Mouse (Mus musculus) retina, adult 2 months (tissue): ENCODE results near the gene Gp1ba.
A peak's percentile ranks its signal among the peaks of the same experiment; 100 is the strongest.

Experiments used
- DNase-seq: peaks from one replicate; pipeline ENCODE4 v3.0.0-alpha.2; 2012; ENCODE audit warnings: low read depth, low spot score

Gp1ba gene

GRCm38 (mm10) chr11:70638714-70639278 lies at the start of gene Gp1ba:
TSS of gene Gp1ba (plus strand) at chr11:70639122.
- no peak for DNase-seq

GRCm38 (mm10) chr11:70591733-70592132 lies 47.2 kb upstream of the Gp1ba start:
- no peak for DNase-seq

- no peak for DNase-seq
Measured at GRCm38 (mm10) chr11:70594253-70594989, 44.5 kb upstream of the Gp1ba start.

GRCm38 (mm10) chr11:70595638-70596037 lies 43.3 kb upstream of the Gp1ba start:
- DNase-seq, result no peak

GRCm38 (mm10) chr11:70596094-70596493 lies 42.8 kb upstream of the Gp1ba start:
- DNase-seq, result no peak

GRCm38 (mm10) chr11:70597301-70597700 lies 41.6 kb upstream of the Gp1ba start:
- no peak for DNase-seq

GRCm38 (mm10) chr11:70598451-70598953 lies 40.4 kb upstream of the Gp1ba start:
- DNase-seq, result no peak

GRCm38 (mm10) chr11:70605024-70605566 lies 33.8 kb upstream of the Gp1ba start:
- peak; percentile 50 for DNase-seq

- no peak for DNase-seq
Measured at GRCm38 (mm10) chr11:70606717-70607116, 32.2 kb upstream of the Gp1ba start.

GRCm38 (mm10) chr11:70607611-70608010 lies 31.3 kb upstream of the Gp1ba start:
- no peak for DNase-seq

GRCm38 (mm10) chr11:70608381-70609066 lies 30.4 kb upstream of the Gp1ba start:
- DNase-seq, result no peak

- no peak for DNase-seq
Measured at GRCm38 (mm10) chr11:70610752-70611151, 28.2 kb upstream of the Gp1ba start.

GRCm38 (mm10) chr11:70612505-70612904 lies 26.4 kb upstream of the Gp1ba start:
- no peak for DNase-seq

GRCm38 (mm10) chr11:70615074-70615473 lies 23.8 kb upstream of the Gp1ba start:
- no peak for DNase-seq

GRCm38 (mm10) chr11:70615516-70616093 lies 23.3 kb upstream of the Gp1ba start, which contains the start of gene 4930544D05Rik:
TSS of gene 4930544D05Rik (plus strand) at chr11:70615848.
- no peak for DNase-seq

GRCm38 (mm10) chr11:70619101-70619500 lies 19.8 kb upstream of the Gp1ba start, which contains the start of gene Chrne:
TSS of gene Chrne (minus strand) at chr11:70619216.
- no peak for DNase-seq

GRCm38 (mm10) chr11:70621972-70622814 lies 16.7 kb upstream of the Gp1ba start:
- DNase-seq, result peak; percentile 46

GRCm38 (mm10) chr11:70623053-70623742 lies 15.7 kb upstream of the Gp1ba start:
- no peak for DNase-seq

- DNase-seq, result no peak
Measured at GRCm38 (mm10) chr11:70625473-70625872, 13.4 kb upstream of the Gp1ba start.

GRCm38 (mm10) chr11:70626877-70627276 lies 12.0 kb upstream of the Gp1ba start:
- DNase-seq, result no peak
